Mouse (Mus musculus) kidney, adult 2 months (tissue): ENCODE data around the gene Trappc11. TPM values are rescaled to one million over a fixed set of nuclear protein-coding genes. Genes with fewer than 3 reads are reported as not detected.

ENCODE experiments used
- DNase-seq: peaks from one replicate; pipeline ENCODE4 v3.0.0; 2021
- H3K27ac ChIP-seq: fragments of 200-500 bp; 2 replicates; pipeline ENCODE4 v1.5.1; 2012; ENCODE audit warnings: low read depth, low read length, control low read depth, inconsistent platforms; ENCODE audit not compliant: insufficient read depth
- H3K27me3 ChIP-seq: fragments of 200-500 bp; replicated peaks from 2 replicates; pipeline ENCODE4 v1.6.1; 2012; ENCODE audit warnings: mild to moderate bottlenecking, moderate library complexity, low read length, inconsistent platforms; ENCODE audit not compliant: control insufficient read depth, insufficient read depth
- H3K36me3 ChIP-seq: fragments of 200-500 bp; 2 replicates; pipeline ENCODE4 v1.6.1; 2012; ENCODE audit warnings: mild to moderate bottlenecking, moderate library complexity, low read length, inconsistent platforms; ENCODE audit not compliant: control insufficient read depth, insufficient read depth
- H3K4me1 ChIP-seq: fragments of 200-500 bp; 2 replicates; pipeline ENCODE4 v1.6.1; 2011; ENCODE audit warnings: low read length; ENCODE audit not compliant: control insufficient read depth, insufficient read depth
- H3K4me3 ChIP-seq: fragments of 200-500 bp; 2 replicates; pipeline ENCODE4 v1.5.1; 2011; ENCODE audit warnings: mild to moderate bottlenecking, low read depth, low read length, control low read depth; ENCODE audit not compliant: insufficient read depth
- CTCF ChIP-seq: fragments of 200-500 bp; conservative IDR thresholded peaks from 2 replicates; pipeline ENCODE4 v1.5.1; 2011; ENCODE audit warnings: low read depth, mild to moderate bottlenecking, control low read depth, low read length, moderate library complexity, mixed read lengths; ENCODE audit not compliant: insufficient read depth, insufficient read length
- POLR2A ChIP-seq: fragments of 200-500 bp; IDR thresholded peaks from one replicate; pipeline ENCODE4 v1.6.1; 2011; ENCODE audit warnings: low read depth, low read length, control low read depth
- WGBS: fragments of 180-500 bp; shearing (Covaris S2); methylation state at CpG from one replicate; pipeline ENCODE4 v1.1.7; 2018; 5-methylcytosine and 5-hydroxymethylcytosine counted together
- polyA plus RNA-seq: library from polyadenylated mRNA; depleted of rRNA; stranded (reverse); fragments of >200 nt; gene quantifications from 2 replicates; pipeline ENCODE4 v1.2.3, GENCODE M21; 2012; rRNA removed

Gene Trappc11
- polyA plus RNA-seq: 22.9 TPM in 2 replicates

DNA sequence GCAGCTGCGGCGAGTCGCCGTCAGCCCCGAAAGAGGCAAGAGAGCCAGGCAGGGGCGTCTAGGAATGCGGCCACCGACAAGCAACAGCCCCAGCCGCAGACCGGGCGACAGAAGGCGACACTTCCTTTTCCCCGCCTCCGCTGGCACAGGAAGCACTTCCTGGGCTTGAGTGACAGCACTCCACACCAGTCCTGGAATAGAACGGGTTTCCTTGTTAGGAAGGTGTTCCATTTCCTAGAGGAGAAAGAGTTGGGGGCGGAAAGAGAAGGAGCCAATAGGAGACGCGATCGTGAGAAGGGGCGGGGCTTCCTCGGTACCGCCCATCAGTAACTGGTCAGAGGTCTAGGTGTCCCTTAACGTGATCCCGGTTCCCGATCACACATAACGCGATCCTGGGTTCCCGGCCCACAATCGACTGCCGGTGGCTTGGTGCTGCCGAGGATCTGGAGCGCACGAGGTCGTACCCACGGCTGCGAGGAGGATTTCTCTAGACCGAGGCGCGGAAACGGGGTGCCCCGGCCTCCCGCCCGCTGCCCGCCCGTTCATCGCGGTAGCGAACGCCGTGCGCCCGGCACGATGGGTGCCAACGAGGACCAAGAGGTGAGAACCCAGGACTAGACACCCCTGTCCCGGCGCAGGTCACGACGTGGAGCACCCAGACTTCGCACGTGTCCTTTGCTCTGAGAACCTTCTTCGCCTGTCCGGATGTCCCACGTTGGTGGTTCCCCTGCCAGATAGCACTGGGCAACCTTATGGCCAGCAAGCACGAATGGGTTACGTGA is at the start of gene Trappc11, which contains the start of gene Rwdd4a:
Gene Trappc11 (minus strand): TSS at position 127 of the 782 bp plus-strand sequence.
Gene Rwdd4a (plus strand): TSS at position 321 of the 782 bp plus-strand sequence.
- H3K4me1 ChIP-seq: no peaks in the 10 kb centered on the region; the same call in 1 of the 2 replicates
- H3K27me3 ChIP-seq: no peaks in the 10 kb centered on the region
- TF ChIP-seq CTCF (no peak), POLR2A (peak; percentile 16)
- H3K4me3 ChIP-seq: peak within 1 kb of the TSS; percentile 81
- peak within 1 kb of the TSS; percentile 75 for H3K27ac ChIP-seq
- peaks cover 1% of the 10 kb centered on the region; the same call in 1 of the 2 replicates for H3K36me3 ChIP-seq
- under 1% methylated on average over 65 of the region's 65 CpGs for WGBS
- peak; percentile 99 for DNase-seq

DNA sequence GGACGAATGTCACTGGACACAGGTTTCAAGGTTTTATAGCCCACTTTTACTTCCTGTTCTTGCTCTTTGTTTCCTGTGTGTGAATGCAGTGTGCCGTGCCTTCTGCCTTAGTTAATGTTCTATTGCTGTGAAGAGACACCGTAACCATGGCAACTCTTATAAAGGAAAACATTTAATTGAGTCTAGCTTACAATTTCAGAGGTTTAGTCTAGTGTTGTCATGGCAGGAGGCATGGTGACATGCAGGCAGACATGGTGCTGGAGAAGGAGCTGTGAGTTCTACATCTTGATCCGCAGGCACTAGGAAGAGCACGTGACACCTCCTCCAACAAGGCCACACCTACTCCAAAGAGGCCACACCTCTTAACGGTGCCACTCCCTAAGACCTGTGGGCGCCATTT is 48.2 kb upstream of the Trappc11 start:
- Histone ChIP-seq H3K4me1 (no peaks in the 10 kb centered on the region), H3K27me3 (no peaks in the 10 kb centered on the region), H3K4me3 (no peak overlapping the region), H3K27ac (no peak overlapping the region), H3K36me3 (no peaks in the 10 kb centered on the region)
- TF ChIP-seq POLR2A: no peak
- DNase-seq: no peak
- WGBS: 79% methylated on average over 7 of the region's 7 CpGs

DNA sequence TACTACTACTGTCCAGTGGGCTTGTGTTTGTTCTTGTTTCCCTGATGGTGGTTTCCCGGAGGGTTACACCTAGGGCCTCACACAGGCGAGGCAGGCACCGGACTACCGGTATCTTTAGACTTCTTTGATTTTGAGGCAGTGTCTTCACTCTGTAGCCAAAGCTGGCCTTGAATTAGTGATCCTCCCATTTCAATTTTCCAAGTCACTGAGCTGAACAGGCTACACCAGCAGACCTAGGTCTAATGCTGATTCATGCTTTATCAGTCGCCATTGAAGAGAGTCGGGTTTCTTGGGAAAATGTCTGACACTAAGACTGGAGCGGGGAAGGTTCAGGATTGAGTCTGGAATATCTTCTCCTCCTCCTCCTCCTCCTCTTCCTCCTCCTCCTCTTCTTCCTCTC is 40.2 kb upstream of the Trappc11 start:
- DNase-seq: no peak
- Histone ChIP-seq H3K27ac (no peak overlapping the region), H3K4me3 (no peak overlapping the region), H3K4me1 (no peaks in the 10 kb centered on the region), H3K36me3 (no peaks in the 10 kb centered on the region), H3K27me3 (no peaks in the 10 kb centered on the region)
- 61% methylated on average over 7 of the region's 7 CpGs for WGBS
- TF ChIP-seq POLR2A: no peak
- no peak for TF ChIP-seq CTCF

DNA sequence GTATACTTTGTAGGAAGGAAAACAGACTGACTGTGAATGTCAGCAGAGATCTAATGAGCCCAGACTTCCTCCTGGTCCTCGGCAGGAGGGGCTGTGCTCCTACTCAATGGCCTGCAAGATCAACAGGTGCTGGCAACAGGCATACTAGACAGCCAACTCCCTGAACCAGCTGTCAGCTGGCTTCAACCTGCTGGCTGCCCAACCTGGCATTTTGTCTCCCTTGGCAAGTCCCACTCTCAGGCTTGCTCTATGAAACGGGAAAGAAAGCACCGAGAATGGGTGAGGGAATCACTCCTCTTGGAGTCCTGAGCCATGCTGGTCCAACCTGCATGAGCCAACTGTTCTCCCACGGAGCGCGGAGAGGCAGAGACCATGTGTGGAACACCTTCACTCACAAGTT is 36.9 kb upstream of the Trappc11 start:
- 84% methylated on average over 6 of the region's 6 CpGs for WGBS
- no peak for TF ChIP-seq CTCF
- TF ChIP-seq POLR2A: no peak
- H3K4me1 ChIP-seq: no peaks in the 10 kb centered on the region
- H3K4me3 ChIP-seq: no peak overlapping the region
- no peak overlapping the region for H3K27ac ChIP-seq
- H3K36me3 ChIP-seq: no peaks in the 10 kb centered on the region
- no peak for DNase-seq
- no peaks in the 10 kb centered on the region for H3K27me3 ChIP-seq

DNA sequence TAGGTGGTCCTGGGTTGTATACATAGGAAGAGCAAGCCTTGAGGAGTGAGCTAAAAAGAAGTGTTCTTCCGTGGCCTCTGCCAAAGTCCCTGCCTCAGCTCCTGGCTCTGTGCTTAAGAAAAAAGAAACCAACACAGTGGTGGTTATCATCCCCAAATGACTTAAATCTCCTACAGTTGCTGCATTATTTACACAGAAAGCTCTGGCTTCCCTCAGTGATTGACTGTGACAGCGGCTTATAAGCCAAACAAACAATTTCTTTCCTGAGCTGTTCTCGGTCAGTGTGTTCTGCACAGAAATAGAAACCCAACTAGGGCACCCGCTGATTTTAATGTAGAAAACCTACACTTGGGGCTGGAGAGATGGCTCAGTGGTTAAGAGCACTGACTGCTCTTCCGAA is 34.8 kb upstream of the Trappc11 start:
- H3K4me3 ChIP-seq: no peak overlapping the region
- H3K27ac ChIP-seq: no peak overlapping the region
- no peaks in the 10 kb centered on the region for H3K36me3 ChIP-seq
- no peak for TF ChIP-seq CTCF
- TF ChIP-seq POLR2A: no peak
- H3K4me1 ChIP-seq: no peaks in the 10 kb centered on the region
- DNase-seq: no peak
- 81% methylated on average over 5 of the region's 5 CpGs for WGBS
- no peaks in the 10 kb centered on the region for H3K27me3 ChIP-seq

DNA sequence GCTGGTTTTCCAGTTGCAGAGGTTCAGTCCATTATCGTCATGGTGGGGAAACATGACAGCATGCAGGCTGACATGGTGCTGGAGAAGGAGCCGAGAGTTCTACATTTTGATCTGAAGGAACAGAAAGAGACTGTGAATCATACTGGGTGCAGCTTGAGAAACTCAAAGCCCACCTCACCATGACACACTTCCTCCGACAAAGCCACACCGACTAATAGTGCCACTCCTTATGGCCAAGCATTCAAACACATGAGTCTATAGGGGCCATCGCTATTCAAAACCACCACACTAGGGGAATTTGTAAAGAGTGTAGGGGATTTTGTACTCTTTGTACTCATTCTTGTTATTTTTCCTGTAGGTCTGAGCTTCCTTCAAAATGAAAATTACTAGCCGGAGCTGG is 33.3 kb upstream of the Trappc11 start:
- no peaks in the 10 kb centered on the region for H3K4me1 ChIP-seq
- no peak overlapping the region for H3K27ac ChIP-seq
- TF ChIP-seq POLR2A (no peak), CTCF (no peak)
- no peak for DNase-seq
- H3K4me3 ChIP-seq: no peak overlapping the region
- no peaks in the 10 kb centered on the region for H3K27me3 ChIP-seq
- WGBS: 93% methylated on average over 6 of the region's 6 CpGs
- no peaks in the 10 kb centered on the region for H3K36me3 ChIP-seq

DNA sequence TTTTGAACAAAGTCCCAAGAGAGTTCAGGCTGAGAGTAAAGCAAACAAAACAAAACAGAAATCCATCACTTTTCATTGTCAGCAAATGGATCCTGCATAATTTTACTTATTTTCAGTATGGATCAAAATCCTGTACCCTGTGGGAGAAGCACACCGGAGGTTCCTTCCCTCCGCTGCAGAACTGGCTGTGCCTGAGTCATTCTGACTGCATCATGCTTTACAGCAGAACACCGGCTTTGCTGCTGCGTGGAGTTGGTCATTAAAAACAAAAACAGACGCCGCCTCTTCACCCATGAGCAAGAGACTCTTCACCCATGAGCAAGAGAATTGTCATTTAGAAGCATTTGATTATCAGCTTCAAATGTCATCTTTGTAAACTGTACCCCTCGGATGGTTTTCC is 27.5 kb upstream of the Trappc11 start:
- DNase-seq: no peak
- Histone ChIP-seq H3K27ac (no peak overlapping the region), H3K27me3 (no peaks in the 10 kb centered on the region), H3K36me3 (no peaks in the 10 kb centered on the region), H3K4me1 (no peaks in the 10 kb centered on the region), H3K4me3 (no peak overlapping the region)
- TF ChIP-seq CTCF (no peak), POLR2A (no peak)
- 75% methylated on average over 7 of the region's 7 CpGs for WGBS
